23 mouse cellular contexts compared by ENCODE assay signal in genomic region chr3:152353434-152354177, GRCm38 (mm10). TPM values are rescaled to one million over a fixed set of nuclear protein-coding genes. Genes with fewer than 3 reads are reported as not detected.
A peak's percentile ranks its signal among the peaks of the same experiment; 100 is the strongest.
DNase-seq lines count a peak whose midpoint lies in the region; ATAC-seq and TF ChIP-seq lines count a peak whose summit lies in the region.
"Had no signal": no experiment of that assay in that cellular context is flagged by ENCODE, and none has a peak within 500 bp of the region (broad histone marks: within the 10 kb centered on the region; RNA-seq: fewer than 3 reads in every experiment).

No protein-coding gene starts in this region.

- ATAC-seq in forebrain, embryonic 12.5 days (ENCODE audit: low FRiP score): no peak
- ATAC-seq in forebrain, embryonic 14.5 days: no peak
- ATAC-seq in midbrain, embryonic 12.5 days (ENCODE audit: low FRiP score, low read depth): no peak
- no peak; the same call in 1 of the 2 replicates for ATAC-seq in midbrain, embryonic 15.5 days (replicated peaks)
- ATAC-seq in intestine, postnatal 0 days: no peak
- ATAC-seq: activated CD4-positive, CD25-positive, alpha-beta regulatory T cell, adult 4 months; forebrain, postnatal 0 days had no signal

- 0 out of 2 replicates have a peak overlapping the region, but pooled peaks have one; percentile 31 for H3K27ac ChIP-seq in forebrain, embryonic 12.5 days
- no peak overlapping the region for H3K27ac ChIP-seq in forebrain, embryonic 14.5 days (ENCODE audit: low read depth, low read length)
- H3K27ac ChIP-seq in midbrain, embryonic 12.5 days (replicated peaks): 0 out of 2 replicates have a peak overlapping the region, but pooled peaks have one; percentile 20
- no peak overlapping the region for H3K27ac ChIP-seq in midbrain, embryonic 15.5 days
- H3K27ac ChIP-seq in intestine, postnatal 0 days (ENCODE audit: low read depth, low read length): no peak overlapping the region
- H3K27ac ChIP-seq: lung, embryonic 15.5 days; macrophage had no signal

- H3K27me3 ChIP-seq in forebrain, embryonic 12.5 days: no peaks in the 10 kb centered on the region
- no peaks in the 10 kb centered on the region for H3K27me3 ChIP-seq in forebrain, embryonic 14.5 days (replicated peaks; ENCODE audit: control insufficient read depth, insufficient read depth, low read length)
- no peaks in the 10 kb centered on the region for H3K27me3 ChIP-seq in midbrain, embryonic 12.5 days
- H3K27me3 ChIP-seq in midbrain, embryonic 15.5 days (replicated peaks): no peaks in the 10 kb centered on the region
- H3K27me3 ChIP-seq in intestine, postnatal 0 days (replicated peaks; ENCODE audit: control insufficient read depth, insufficient read depth, low read length): no peaks in the 10 kb centered on the region
- H3K27me3 ChIP-seq: liver, embryonic 13.5 days; lung, embryonic 15.5 days had no signal

- peaks cover 30% of the 10 kb centered on the region for H3K4me1 ChIP-seq in forebrain, embryonic 12.5 days
- H3K4me1 ChIP-seq in forebrain, embryonic 14.5 days (ENCODE audit: control insufficient read depth, insufficient read depth, low read length): no peaks in the 10 kb centered on the region
- H3K4me1 ChIP-seq in midbrain, embryonic 12.5 days: peaks cover 21% of the 10 kb centered on the region; the same call in 1 of the 2 replicates
- peaks cover 30% of the 10 kb centered on the region for H3K4me1 ChIP-seq in midbrain, embryonic 15.5 days
- peaks cover 15% of the 10 kb centered on the region for H3K4me1 ChIP-seq in intestine, postnatal 0 days (replicated peaks; ENCODE audit: control insufficient read depth, insufficient read depth, low read length)

- peak; percentile 21; the same call in 1 of the 2 replicates for TF ChIP-seq CTCF in intestine, postnatal 0 days (IDR thresholded peaks at IDR 0.05; ENCODE audit: low read depth)

- H3K9ac ChIP-seq in forebrain, embryonic 12.5 days: no peak overlapping the region
- H3K9ac ChIP-seq in forebrain, embryonic 14.5 days (ENCODE audit: low read length): no peak overlapping the region
- no peak overlapping the region for H3K9ac ChIP-seq in midbrain, embryonic 12.5 days (replicated peaks)
- no peak overlapping the region for H3K9ac ChIP-seq in midbrain, embryonic 15.5 days
- H3K9ac ChIP-seq in intestine, postnatal 0 days (ENCODE audit: low read depth, low read length): no peak overlapping the region
- H3K9ac ChIP-seq: forebrain, postnatal 0 days; liver, embryonic 13.5 days; lung, embryonic 15.5 days had no signal

- intact Hi-C loops in heart, postnatal 10 days (cut with DNase I): no loop called here

- DNase-seq in forebrain, embryonic 14.5 days (ENCODE audit: low spot score): no peak
- DNase-seq in retina, embryonic 14.5 days (ENCODE audit: low spot score): peak; percentile 43
- DNase-seq in MN1 (ENCODE audit: low spot score): no peak
- DNase-seq in heart, postnatal 10 days: no peak
- DNase-seq: adrenal gland, postnatal 25 days; B cell, adult 2 months; cerebellum, adult 8-10 months; embryo, embryonic 11 days; forebrain, postnatal 0 days; kidney, adult 9 months; kidney, postnatal 36 days; liver, embryonic 13.5 days; right cerebral cortex, postnatal 14 days; thymus, postnatal 14 days had no signal

- 74% methylated on average over 10 of the region's 10 CpGs for WGBS in forebrain, embryonic 12.5 days
- WGBS in forebrain, embryonic 14.5 days: 82% methylated on average over 10 of the region's 10 CpGs
- WGBS in midbrain, embryonic 12.5 days: 74% methylated on average over 10 of the region's 10 CpGs
- 61% methylated on average over 10 of the region's 10 CpGs for WGBS in midbrain, embryonic 15.5 days
- 58% methylated on average over 10 of the region's 10 CpGs for WGBS in intestine, postnatal 0 days

- no peak overlapping the region for H3K4me2 ChIP-seq in forebrain, embryonic 12.5 days
- no peak overlapping the region for H3K4me2 ChIP-seq in forebrain, embryonic 14.5 days (ENCODE audit: low read length)
- no peak overlapping the region for H3K4me2 ChIP-seq in midbrain, embryonic 12.5 days (replicated peaks)
- no peak overlapping the region for H3K4me2 ChIP-seq in midbrain, embryonic 15.5 days
- no peak overlapping the region for H3K4me2 ChIP-seq in intestine, postnatal 0 days (replicated peaks; ENCODE audit: low read depth)
- H3K4me2 ChIP-seq: heart, embryonic 11.5 days; liver, embryonic 13.5 days; lung, embryonic 15.5 days had no signal

- H3K4me3 ChIP-seq in forebrain, embryonic 12.5 days (replicated peaks): no peak overlapping the region
- H3K4me3 ChIP-seq in forebrain, embryonic 14.5 days (ENCODE audit: low read depth, low read length): no peak overlapping the region
- H3K4me3 ChIP-seq in midbrain, embryonic 12.5 days: no peak overlapping the region
- no peak overlapping the region for H3K4me3 ChIP-seq in midbrain, embryonic 15.5 days
- H3K4me3 ChIP-seq in intestine, postnatal 0 days (ENCODE audit: low read depth, low read length): no peak overlapping the region
- H3K4me3 ChIP-seq: erythroblast, embryonic 14.5 days; liver, embryonic 13.5 days; lung, embryonic 15.5 days had no signal

- H3K9me3 ChIP-seq in forebrain, embryonic 12.5 days: no peaks in the 10 kb centered on the region
- no peaks in the 10 kb centered on the region for H3K9me3 ChIP-seq in forebrain, embryonic 14.5 days (replicated peaks; ENCODE audit: control insufficient read depth, low read length)
- no peaks in the 10 kb centered on the region for H3K9me3 ChIP-seq in midbrain, embryonic 12.5 days
- no peaks in the 10 kb centered on the region for H3K9me3 ChIP-seq in midbrain, embryonic 15.5 days
- H3K9me3 ChIP-seq in intestine, postnatal 0 days (ENCODE audit: control insufficient read depth): no peaks in the 10 kb centered on the region
- H3K9me3 ChIP-seq: liver, embryonic 13.5 days; lung, embryonic 15.5 days had no signal

- peaks cover 2% of the 10 kb centered on the region; the same call in 1 of the 2 replicates for H3K36me3 ChIP-seq in forebrain, embryonic 12.5 days (replicated peaks)
- peaks cover 2% of the 10 kb centered on the region; the same call in 1 of the 2 replicates for H3K36me3 ChIP-seq in forebrain, embryonic 14.5 days (ENCODE audit: control insufficient read depth, insufficient read depth, low read length)
- H3K36me3 ChIP-seq in midbrain, embryonic 12.5 days: peaks cover 2% of the 10 kb centered on the region; the same call in 1 of the 2 replicates
- H3K36me3 ChIP-seq in midbrain, embryonic 15.5 days (replicated peaks): no peaks in the 10 kb centered on the region
- peaks cover 3% of the 10 kb centered on the region; the same call in 1 of the 2 replicates for H3K36me3 ChIP-seq in intestine, postnatal 0 days (ENCODE audit: control insufficient read depth, insufficient read depth)
- H3K36me3 ChIP-seq: lung, embryonic 15.5 days had no signal

RNA-seq across cellular contexts. Expression of gene Usp33, which starts 7.3 kb away (rescaled TPM):
- 67.4 and 72.9 TPM in 2 replicates for polyA plus RNA-seq in forebrain, embryonic 12.5 days (2016; fragmentation: Nextera tagmentation; extraction: Ambion mirVana)
- polyA plus RNA-seq in forebrain, embryonic 14.5 days (2014; fragmentation: Nextera tagmentation; extraction: Ambion mirVana): 85.4 and 97.3 TPM in 2 replicates
- polyA plus RNA-seq in midbrain, embryonic 12.5 days (2016; fragmentation: Nextera tagmentation; extraction: Ambion mirVana): 72.1 and 75.1 TPM in 2 replicates
- 89.2 and 92.8 TPM in 2 replicates for polyA plus RNA-seq in midbrain, embryonic 15.5 days (2015; fragmentation: Nextera tagmentation; extraction: Ambion mirVana)
- polyA plus RNA-seq in intestine, postnatal 0 days (2015; fragmentation: Nextera tagmentation; extraction: Ambion mirVana): 18.7 and 18.9 TPM in 2 replicates
- total RNA-seq in heart, postnatal 10 days (2021): 10 to 100 TPM; 30.2 to 30.7 TPM

RNA-seq across cellular contexts. Expression of gene Miga1, which starts 13.4 kb away (rescaled TPM):
- polyA plus RNA-seq in forebrain, embryonic 12.5 days (2016; fragmentation: Nextera tagmentation; extraction: Ambion mirVana): 25.5 and 27.9 TPM in 2 replicates
- polyA plus RNA-seq in forebrain, embryonic 14.5 days (2014; fragmentation: Nextera tagmentation; extraction: Ambion mirVana): 19.4 and 19.8 TPM in 2 replicates
- 24.2 and 25.8 TPM in 2 replicates for polyA plus RNA-seq in midbrain, embryonic 12.5 days (2016; fragmentation: Nextera tagmentation; extraction: Ambion mirVana)
- 19.1 and 21.7 TPM in 2 replicates for polyA plus RNA-seq in midbrain, embryonic 15.5 days (2015; fragmentation: Nextera tagmentation; extraction: Ambion mirVana)
- polyA plus RNA-seq in intestine, postnatal 0 days (2015; fragmentation: Nextera tagmentation; extraction: Ambion mirVana): 5.8 and 6.6 TPM in 2 replicates
- total RNA-seq in heart, postnatal 10 days (2021): 10 to 100 TPM; 13.3 to 15.6 TPM

RNA-seq across cellular contexts. Expression of gene Zzz3, which starts 41.7 kb away (rescaled TPM):
- 51.7 and 53.1 TPM in 2 replicates for polyA plus RNA-seq in forebrain, embryonic 12.5 days (2016; fragmentation: Nextera tagmentation; extraction: Ambion mirVana)
- polyA plus RNA-seq in forebrain, embryonic 14.5 days (2014; fragmentation: Nextera tagmentation; extraction: Ambion mirVana): 42.1 and 44.0 TPM in 2 replicates
- 51.1 and 55.4 TPM in 2 replicates for polyA plus RNA-seq in midbrain, embryonic 12.5 days (2016; fragmentation: Nextera tagmentation; extraction: Ambion mirVana)
- polyA plus RNA-seq in midbrain, embryonic 15.5 days (2015; fragmentation: Nextera tagmentation; extraction: Ambion mirVana): 31.3 and 32.9 TPM in 2 replicates
- 19.6 and 20.6 TPM in 2 replicates for polyA plus RNA-seq in intestine, postnatal 0 days (2015; fragmentation: Nextera tagmentation; extraction: Ambion mirVana)
- total RNA-seq in heart, postnatal 10 days (2021): 10 to 100 TPM; 29.2 to 33.3 TPM

Comparison
In these comparisons a context has a peak if more than half of its experiments do, and no peak if none do; other contexts are left out.
1. H3K27ac ChIP-seq: peak in forebrain, embryonic 12.5 days (single experiment) and midbrain, embryonic 12.5 days (single experiment); none in forebrain, embryonic 14.5 days (single experiment), midbrain, embryonic 15.5 days (single experiment) and intestine, postnatal 0 days (single experiment).